11 mouse cellular contexts compared by ENCODE assay signal in genomic region chr4:109762768-109763501, GRCm38 (mm10).
DNase-seq lines count a peak whose midpoint lies in the region; ATAC-seq lines count a peak whose summit lies in the region.
"Had no signal": no experiment of that assay in that cellular context is flagged by ENCODE, and none has a peak within 500 bp of the region (broad histone marks: within the 10 kb centered on the region; RNA-seq: fewer than 3 reads in every experiment).

No protein-coding gene starts in this region.

- no peaks in the 10 kb centered on the region for H3K9me3 ChIP-seq in hindbrain, embryonic 16.5 days (ENCODE audit: control insufficient read depth, low read length)
- H3K9me3 ChIP-seq in neural tube, embryonic 13.5 days = no peaks in the 10 kb centered on the region
- H3K9me3 ChIP-seq: heart, embryonic 15.5 days; liver, embryonic 15.5 days had no signal

- peak; percentile 2 for DNase-seq in cerebellum, adult 11 months
- peak; percentile 35 for DNase-seq in embryo, embryonic 9.5 days (ENCODE audit: extremely low spot score)
- no peak for DNase-seq in ovary, postnatal 36 days (ENCODE audit: low spot score)
- no peak for DNase-seq in kidney, postnatal 10 days
- no peak for DNase-seq in left cerebral cortex, postnatal 14 days (ENCODE audit: low spot score in 2 of 2)

- H3K9ac ChIP-seq in hindbrain, embryonic 16.5 days (ENCODE audit: low read depth, low read length) = no peak overlapping the region
- H3K9ac ChIP-seq in neural tube, embryonic 13.5 days = no peak overlapping the region
- H3K9ac ChIP-seq: heart, embryonic 15.5 days; liver, embryonic 15.5 days had no signal

- peak overlapping the region; percentile 7; the same call in 1 of the 2 replicates for H3K4me2 ChIP-seq in hindbrain, embryonic 16.5 days (ENCODE audit: low read length)
- peak overlapping the region; percentile 24 for H3K4me2 ChIP-seq in neural tube, embryonic 13.5 days
- H3K4me2 ChIP-seq: heart, embryonic 15.5 days; liver, embryonic 15.5 days had no signal

- WGBS in hindbrain, embryonic 16.5 days = 21% methylated on average over 7 of the region's 7 CpGs
- WGBS in neural tube, embryonic 13.5 days = 11% methylated on average over 7 of the region's 7 CpGs

- no peak overlapping the region for H3K27ac ChIP-seq in hindbrain, embryonic 16.5 days (ENCODE audit: low read depth, low read length)
- H3K27ac ChIP-seq in neural tube, embryonic 13.5 days (replicated peaks) = no peak overlapping the region
- H3K27ac ChIP-seq: heart, embryonic 15.5 days; liver, embryonic 15.5 days had no signal

- no peaks in the 10 kb centered on the region for H3K36me3 ChIP-seq in hindbrain, embryonic 16.5 days (ENCODE audit: control insufficient read depth, insufficient read depth, low read length)
- no peaks in the 10 kb centered on the region for H3K36me3 ChIP-seq in neural tube, embryonic 13.5 days
- H3K36me3 ChIP-seq: heart, embryonic 15.5 days; liver, embryonic 15.5 days had no signal

- intact Hi-C loops in left cerebral cortex, postnatal 14 days (cut with DNase I) = loop anchor here (5.0 kb wide), 1 partner anchor 219 kb away; no protein-coding TSS in a partner anchor

- H3K4me3 ChIP-seq in hindbrain, embryonic 16.5 days (ENCODE audit: low read length) = no peak overlapping the region
- H3K4me3 ChIP-seq in neural tube, embryonic 13.5 days = no peak overlapping the region
- H3K4me3 ChIP-seq: heart, embryonic 15.5 days; liver, embryonic 15.5 days had no signal

- H3K27me3 ChIP-seq in hindbrain, embryonic 16.5 days (replicated peaks; ENCODE audit: control insufficient read depth, insufficient read depth, low read length) = no peaks in the 10 kb centered on the region
- H3K27me3 ChIP-seq in neural tube, embryonic 13.5 days = no peaks in the 10 kb centered on the region
- H3K27me3 ChIP-seq: heart, embryonic 15.5 days; liver, embryonic 15.5 days; Patski had no signal

- no peaks in the 10 kb centered on the region for H3K4me1 ChIP-seq in hindbrain, embryonic 16.5 days (ENCODE audit: control insufficient read depth, insufficient read depth, low read depth, low read length)
- peaks cover 6% of the 10 kb centered on the region; the same call in 1 of the 2 replicates for H3K4me1 ChIP-seq in neural tube, embryonic 13.5 days (replicated peaks)
- H3K4me1 ChIP-seq: heart, embryonic 15.5 days; liver, embryonic 15.5 days had no signal

- ATAC-seq in cerebellum, adult (ENCODE audit: insufficient number of reproducible peaks, low FRiP score, low TSS enrichment) = no peak
- ATAC-seq in hindbrain, embryonic 16.5 days = peak; percentile 81
- peak; percentile 87 for ATAC-seq in neural tube, embryonic 13.5 days (ENCODE audit: low read depth)
- ATAC-seq: Patski had no signal

Comparison
In these comparisons a context has a peak if more than half of its experiments do, and no peak if none do; other contexts are left out.
1. DNase-seq: peak in cerebellum, adult 11 months (single experiment) and embryo, embryonic 9.5 days (single experiment); none in ovary, postnatal 36 days (single experiment), kidney, postnatal 10 days (single experiment) and left cerebral cortex, postnatal 14 days (0 of 2).